Mouse (Mus musculus): ENCODE measurements around the gene Zfp36l2.
"Not testable (repeated sequence)": the region's sequence is repeated elsewhere in the genome, so short reads cannot be mapped to it uniquely, and the experiment has no call there.

The Zfp36l2 gene

GRCm38 (mm10) chr17:84187727-84188373 is at the start of gene Zfp36l2:
Gene Zfp36l2, minus strand, starts transcription at chr17:84187947.
- peak; percentile 95 for DNase-seq (ENCODE audit: low read depth, low spot score)

- DNase-seq (ENCODE audit: low read depth, low spot score) = no peak
Observed at GRCm38 (mm10) chr17:84236781-84237557, 49.2 kb upstream of the Zfp36l2 start.

GRCm38 (mm10) chr17:84235399-84235928 is 47.7 kb upstream of the Zfp36l2 start:
- DNase-seq (ENCODE audit: low read depth, low spot score) = no peak

- not testable (repeated sequence) for DNase-seq (ENCODE audit: low read depth, low spot score)
Observed at GRCm38 (mm10) chr17:84234785-84235184, 47.0 kb upstream of the Zfp36l2 start.

GRCm38 (mm10) chr17:84233758-84234157 is 46.0 kb upstream of the Zfp36l2 start:
- no peak for DNase-seq (ENCODE audit: low read depth, low spot score)

- DNase-seq (ENCODE audit: low read depth, low spot score) = no peak
Observed at GRCm38 (mm10) chr17:84231361-84231760, 43.6 kb upstream of the Zfp36l2 start.

- no peak for DNase-seq (ENCODE audit: low read depth, low spot score)
Observed at GRCm38 (mm10) chr17:84228223-84228622, 40.5 kb upstream of the Zfp36l2 start.

- DNase-seq (ENCODE audit: low read depth, low spot score) = no peak
Observed at GRCm38 (mm10) chr17:84226681-84227080, 38.9 kb upstream of the Zfp36l2 start.

- DNase-seq (ENCODE audit: low read depth, low spot score) = no peak
Observed at GRCm38 (mm10) chr17:84226231-84226630, 38.5 kb upstream of the Zfp36l2 start.

- DNase-seq (ENCODE audit: low read depth, low spot score) = no peak
Observed at GRCm38 (mm10) chr17:84224217-84224887, 36.6 kb upstream of the Zfp36l2 start.

- not testable (repeated sequence) for DNase-seq (ENCODE audit: low read depth, low spot score)
Observed at GRCm38 (mm10) chr17:84218841-84219240, 31.1 kb upstream of the Zfp36l2 start.

- DNase-seq (ENCODE audit: low read depth, low spot score) = no peak
Observed at GRCm38 (mm10) chr17:84217696-84218095, 29.9 kb upstream of the Zfp36l2 start.

GRCm38 (mm10) chr17:84215264-84215960 is 27.7 kb upstream of the Zfp36l2 start:
- peak; percentile 42 for DNase-seq (ENCODE audit: low read depth, low spot score)

GRCm38 (mm10) chr17:84213464-84213863 is 25.7 kb upstream of the Zfp36l2 start:
- no peak for DNase-seq (ENCODE audit: low read depth, low spot score)

- no peak for DNase-seq (ENCODE audit: low read depth, low spot score)
Observed at GRCm38 (mm10) chr17:84207611-84208010, 19.9 kb upstream of the Zfp36l2 start.

- DNase-seq (ENCODE audit: low read depth, low spot score) = no peak
Observed at GRCm38 (mm10) chr17:84206239-84206638, 18.5 kb upstream of the Zfp36l2 start.

GRCm38 (mm10) chr17:84204962-84205361 is 17.2 kb upstream of the Zfp36l2 start:
- DNase-seq (ENCODE audit: low read depth, low spot score) = no peak

- no peak for DNase-seq (ENCODE audit: low read depth, low spot score)
Observed at GRCm38 (mm10) chr17:84203340-84203739, 15.6 kb upstream of the Zfp36l2 start.

- DNase-seq (ENCODE audit: low read depth, low spot score) = no peak
Observed at GRCm38 (mm10) chr17:84201183-84201582, 13.4 kb upstream of the Zfp36l2 start.

- no peak for DNase-seq (ENCODE audit: low read depth, low spot score)
Observed at GRCm38 (mm10) chr17:84197912-84198344, 10.2 kb upstream of the Zfp36l2 start.

GRCm38 (mm10) chr17:84196329-84196728 is 8.6 kb upstream of the Zfp36l2 start:
- no peak for DNase-seq (ENCODE audit: low read depth, low spot score)

- no peak for DNase-seq (ENCODE audit: low read depth, low spot score)
Observed at GRCm38 (mm10) chr17:84195835-84196234, 8.1 kb upstream of the Zfp36l2 start.

Measured in mesoderm, embryonic 11.5 days (tissue).